Mouse (Mus musculus) embryo, embryonic 10 days (tissue): ENCODE data around the gene Ctnnd2.

Source experiments
- DNase-seq: peaks from one replicate; pipeline ENCODE4 v3.0.0-alpha.2; 2015; ENCODE audit warnings: low spot score

The Ctnnd2 gene

GRCm38 (mm10) chr15:30884692-30885334 lies 712.4 kb downstream of the Ctnnd2 start:
- DNase-seq: no peak

GRCm38 (mm10) chr15:30885410-30885809 lies 713.0 kb downstream of the Ctnnd2 start:
- no peak for DNase-seq

- no peak for DNase-seq
Measured at GRCm38 (mm10) chr15:30887559-30887958, 715.2 kb downstream of the Ctnnd2 start.

- DNase-seq: no peak
Measured at GRCm38 (mm10) chr15:30891986-30892385, 719.6 kb downstream of the Ctnnd2 start.

GRCm38 (mm10) chr15:30895063-30895462 lies 722.7 kb downstream of the Ctnnd2 start:
- DNase-seq: no peak

- no peak for DNase-seq
Measured at GRCm38 (mm10) chr15:30897342-30897741, 724.9 kb downstream of the Ctnnd2 start.

- no peak for DNase-seq
Measured at GRCm38 (mm10) chr15:30908027-30908426, 735.6 kb downstream of the Ctnnd2 start.

- DNase-seq: peak; percentile 73
Measured at GRCm38 (mm10) chr15:30913360-30913759, 741.0 kb downstream of the Ctnnd2 start.

GRCm38 (mm10) chr15:30925838-30926237 lies 753.4 kb downstream of the Ctnnd2 start:
- DNase-seq: peak; percentile 70

GRCm38 (mm10) chr15:30927632-30928031 lies 755.2 kb downstream of the Ctnnd2 start:
- DNase-seq: peak; percentile 42

- DNase-seq: no peak
Measured at GRCm38 (mm10) chr15:30931906-30932305, 759.5 kb downstream of the Ctnnd2 start.

- DNase-seq: no peak
Measured at GRCm38 (mm10) chr15:30945863-30946262, 773.5 kb downstream of the Ctnnd2 start.

- no peak for DNase-seq
Measured at GRCm38 (mm10) chr15:30958513-30958912, 786.1 kb downstream of the Ctnnd2 start.

- no peak for DNase-seq
Measured at GRCm38 (mm10) chr15:30962421-30963160, 790.2 kb downstream of the Ctnnd2 start.

- no peak for DNase-seq
Measured at GRCm38 (mm10) chr15:30964046-30964445, 791.7 kb downstream of the Ctnnd2 start.

- DNase-seq: no peak
Measured at GRCm38 (mm10) chr15:30964865-30965679, 792.7 kb downstream of the Ctnnd2 start.

GRCm38 (mm10) chr15:30966826-30967225 lies 794.4 kb downstream of the Ctnnd2 start:
- DNase-seq: no peak

GRCm38 (mm10) chr15:30974436-30974835 lies 802.0 kb downstream of the Ctnnd2 start:
- no peak for DNase-seq

- no peak for DNase-seq
Measured at GRCm38 (mm10) chr15:30974991-30975775, 802.8 kb downstream of the Ctnnd2 start.

GRCm38 (mm10) chr15:30977166-30977740 lies 804.9 kb downstream of the Ctnnd2 start:
- DNase-seq: no peak

- DNase-seq: no peak
Measured at GRCm38 (mm10) chr15:30986890-30987289, 814.5 kb downstream of the Ctnnd2 start.
